Mouse (Mus musculus): ENCODE results near the gene Mast2. TPM values are rescaled to one million over a fixed set of nuclear protein-coding genes. Genes with fewer than 3 reads are reported as not detected.

The Mast2 gene
- polyA plus RNA-seq, 2 experiments: 24.1 to 54.7 TPM

GRCm38 (mm10) chr4:116463231-116464125, 505 bp downstream of the Mast2 start:
- DNase-seq (ENCODE audit: low spot score) (peak; percentile 40), ATAC-seq (ENCODE audit: low FRiP score, low read depth) (peak; percentile 80)
- no peaks in the 10 kb centered on the region for H3K36me3 ChIP-seq (ENCODE audit: control insufficient read depth, insufficient read depth, low read length)
- no peaks in the 10 kb centered on the region for H3K27me3 ChIP-seq (ENCODE audit: control insufficient read depth, insufficient read depth, low read length)
- peak overlapping the region; percentile 91 for H3K9ac ChIP-seq (ENCODE audit: low read depth, low read length, severe bottlenecking)
- H3K9me3 ChIP-seq (ENCODE audit: control insufficient read depth, low read length): no peaks in the 10 kb centered on the region
- peaks cover 10% of the 10 kb centered on the region for H3K4me1 ChIP-seq (ENCODE audit: control insufficient read depth, insufficient read depth, low read length)
- H3K4me3 ChIP-seq (replicated peaks; ENCODE audit: low read length): peak overlapping the region; percentile 95
- H3K27ac ChIP-seq (replicated peaks; ENCODE audit: low read depth, low read length): peak overlapping the region; percentile 83
- WGBS: under 1% methylated on average over 50 of the region's 74 CpGs
- H3K4me2 ChIP-seq (replicated peaks; ENCODE audit: low read depth, low read length, severe bottlenecking): peak overlapping the region; percentile 69
- TF ChIP-seq POLR2A (IDR thresholded peaks at IDR 0.05; ENCODE audit: borderline replicate concordance, extremely low read depth, insufficient read depth, insufficient read length): no peak

GRCm38 (mm10) chr4:116461943-116462342, 2.0 kb downstream of the Mast2 start:
- Histone ChIP-seq H3K9ac (ENCODE audit: low read depth, low read length, severe bottlenecking) (no peak overlapping the region), H3K4me3 (replicated peaks; ENCODE audit: low read length) (no peak overlapping the region), H3K4me1 (ENCODE audit: control insufficient read depth, insufficient read depth, low read length) (peaks cover 10% of the 10 kb centered on the region), H3K27me3 (ENCODE audit: control insufficient read depth, insufficient read depth, low read length) (no peaks in the 10 kb centered on the region), H3K4me2 (replicated peaks; ENCODE audit: low read depth, low read length, severe bottlenecking) (no peak overlapping the region), H3K36me3 (ENCODE audit: control insufficient read depth, insufficient read depth, low read length) (no peaks in the 10 kb centered on the region), H3K9me3 (ENCODE audit: control insufficient read depth, low read length) (no peaks in the 10 kb centered on the region), H3K27ac (replicated peaks; ENCODE audit: low read depth, low read length) (no peak overlapping the region)
- WGBS: 94% methylated on average over 3 of the region's 3 CpGs
- no peak for ATAC-seq (ENCODE audit: low FRiP score, low read depth)
- no peak for DNase-seq (ENCODE audit: low spot score)
- TF ChIP-seq POLR2A (IDR thresholded peaks at IDR 0.05; ENCODE audit: borderline replicate concordance, extremely low read depth, insufficient read depth, insufficient read length): no peak

GRCm38 (mm10) chr4:116451553-116451952, 12.4 kb downstream of the Mast2 start:
- TF ChIP-seq POLR2A (IDR thresholded peaks at IDR 0.05; ENCODE audit: borderline replicate concordance, extremely low read depth, insufficient read depth, insufficient read length): no peak
- ATAC-seq (ENCODE audit: low FRiP score, low read depth) (no peak), DNase-seq (ENCODE audit: low spot score) (no peak)
- H3K4me2 ChIP-seq (replicated peaks; ENCODE audit: low read depth, low read length, severe bottlenecking): no peak overlapping the region
- H3K4me3 ChIP-seq (replicated peaks; ENCODE audit: low read length): no peak overlapping the region
- no peak overlapping the region for H3K27ac ChIP-seq (replicated peaks; ENCODE audit: low read depth, low read length)
- H3K9ac ChIP-seq (ENCODE audit: low read depth, low read length, severe bottlenecking): no peak overlapping the region
- no peaks in the 10 kb centered on the region for H3K36me3 ChIP-seq (ENCODE audit: control insufficient read depth, insufficient read depth, low read length)
- H3K27me3 ChIP-seq (ENCODE audit: control insufficient read depth, insufficient read depth, low read length): no peaks in the 10 kb centered on the region
- no peaks in the 10 kb centered on the region for H3K9me3 ChIP-seq (ENCODE audit: control insufficient read depth, low read length)
- H3K4me1 ChIP-seq (ENCODE audit: control insufficient read depth, insufficient read depth, low read length): no peaks in the 10 kb centered on the region

GRCm38 (mm10) chr4:116449951-116450350, 14.0 kb downstream of the Mast2 start:
- Histone ChIP-seq H3K36me3 (ENCODE audit: control insufficient read depth, insufficient read depth, low read length) (no peaks in the 10 kb centered on the region), H3K27ac (replicated peaks; ENCODE audit: low read depth, low read length) (no peak overlapping the region), H3K4me1 (ENCODE audit: control insufficient read depth, insufficient read depth, low read length) (no peaks in the 10 kb centered on the region), H3K4me2 (replicated peaks; ENCODE audit: low read depth, low read length, severe bottlenecking) (no peak overlapping the region), H3K27me3 (ENCODE audit: control insufficient read depth, insufficient read depth, low read length) (no peaks in the 10 kb centered on the region), H3K4me3 (replicated peaks; ENCODE audit: low read length) (no peak overlapping the region), H3K9me3 (ENCODE audit: control insufficient read depth, low read length) (no peaks in the 10 kb centered on the region), H3K9ac (ENCODE audit: low read depth, low read length, severe bottlenecking) (no peak overlapping the region)
- ATAC-seq (ENCODE audit: low FRiP score, low read depth) (no peak), DNase-seq (ENCODE audit: low spot score) (no peak)
- TF ChIP-seq POLR2A (IDR thresholded peaks at IDR 0.05; ENCODE audit: borderline replicate concordance, extremely low read depth, insufficient read depth, insufficient read length): no peak

GRCm38 (mm10) chr4:116448673-116449072, 15.3 kb downstream of the Mast2 start:
- no peak for ATAC-seq (ENCODE audit: low FRiP score, low read depth)
- Histone ChIP-seq H3K4me3 (replicated peaks; ENCODE audit: low read length) (no peak overlapping the region), H3K4me2 (replicated peaks; ENCODE audit: low read depth, low read length, severe bottlenecking) (no peak overlapping the region), H3K27ac (replicated peaks; ENCODE audit: low read depth, low read length) (no peak overlapping the region), H3K9ac (ENCODE audit: low read depth, low read length, severe bottlenecking) (no peak overlapping the region), H3K27me3 (ENCODE audit: control insufficient read depth, insufficient read depth, low read length) (no peaks in the 10 kb centered on the region), H3K9me3 (ENCODE audit: control insufficient read depth, low read length) (no peaks in the 10 kb centered on the region), H3K4me1 (ENCODE audit: control insufficient read depth, insufficient read depth, low read length) (no peaks in the 10 kb centered on the region), H3K36me3 (ENCODE audit: control insufficient read depth, insufficient read depth, low read length) (no peaks in the 10 kb centered on the region)
- TF ChIP-seq POLR2A (IDR thresholded peaks at IDR 0.05; ENCODE audit: borderline replicate concordance, extremely low read depth, insufficient read depth, insufficient read length): no peak
- WGBS: 55% methylated on average over 8 of the region's 8 CpGs
- peak; percentile 13 for DNase-seq (ENCODE audit: low spot score)
